Mouse (Mus musculus): ENCODE results near the gene Pdzd7. TPM values are rescaled to one million over a fixed set of nuclear protein-coding genes. Genes with fewer than 3 reads are reported as not detected.
"Not testable (repeated sequence)": the region's sequence is repeated elsewhere in the genome, so short reads cannot be mapped to it uniquely, and the experiment has no call there.

Gene Pdzd7
- total RNA-seq, 2 experiments from 2014 or later: 5.2 to 6.1 TPM

DNA sequence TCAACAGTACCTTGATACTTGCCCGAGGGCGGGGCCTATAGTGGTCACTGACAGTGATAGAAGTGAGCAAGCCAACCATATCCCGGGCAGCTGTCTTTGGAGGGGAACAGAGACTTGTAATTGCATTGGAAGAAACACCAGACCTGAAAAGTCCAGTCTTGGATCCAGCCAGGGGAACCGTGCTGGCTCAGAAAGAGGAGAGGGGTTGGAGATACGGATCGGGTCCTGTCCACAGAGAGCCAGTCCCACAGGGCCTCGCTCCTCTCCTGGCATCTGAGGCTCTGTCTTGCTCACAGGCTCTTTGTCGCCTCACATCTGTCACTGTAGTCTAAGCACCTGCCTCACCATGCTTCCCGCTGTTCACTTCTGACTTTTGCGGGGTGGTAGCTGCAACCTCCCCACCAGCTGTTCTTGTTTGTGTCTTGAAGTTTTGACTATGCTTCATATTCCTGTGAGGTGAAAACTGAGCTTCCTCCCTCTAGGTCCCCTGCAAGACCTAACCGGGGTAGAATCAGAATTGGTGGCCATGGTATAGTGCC is 1.1 kb downstream of the Pdzd7 start:
- H3K27ac ChIP-seq: no peak overlapping the region
- no peak for DNase-seq (ENCODE audit: extremely low spot score in 1 of 2, low spot score in 2 of 2)
- TF ChIP-seq CTCF (IDR thresholded peaks at IDR 0.05): no peak
- H3K4me3 ChIP-seq: no peak overlapping the region
- intact Hi-C loops (cut with DNase I): no loop called here

DNA sequence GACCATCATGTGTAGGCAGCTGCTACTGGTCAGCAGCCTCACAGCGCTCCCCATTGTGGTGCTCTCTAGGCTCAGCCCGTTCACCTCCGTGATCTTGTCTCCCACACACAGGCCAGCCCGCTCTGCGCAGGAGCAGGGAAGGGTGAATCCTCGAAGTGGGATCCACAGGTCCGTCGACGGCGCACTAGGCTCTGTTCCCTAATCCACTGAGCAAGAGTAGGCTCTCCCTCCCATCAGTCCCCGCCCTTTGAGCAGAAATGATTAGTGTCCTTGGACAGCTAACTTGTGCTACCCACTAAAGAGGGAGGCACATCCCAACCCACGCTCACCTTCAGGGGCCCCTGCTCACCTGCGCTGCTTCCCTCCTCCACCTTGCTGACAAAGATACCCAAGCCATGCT is 5.3 kb downstream of the Pdzd7 start:
- Histone ChIP-seq H3K27ac (no peak overlapping the region), H3K4me3 (no peak overlapping the region)
- intact Hi-C loops (cut with DNase I): no loop called here
- TF ChIP-seq CTCF (IDR thresholded peaks at IDR 0.05): no peak
- no peak for DNase-seq (ENCODE audit: extremely low spot score in 1 of 2, low spot score in 2 of 2)

DNA sequence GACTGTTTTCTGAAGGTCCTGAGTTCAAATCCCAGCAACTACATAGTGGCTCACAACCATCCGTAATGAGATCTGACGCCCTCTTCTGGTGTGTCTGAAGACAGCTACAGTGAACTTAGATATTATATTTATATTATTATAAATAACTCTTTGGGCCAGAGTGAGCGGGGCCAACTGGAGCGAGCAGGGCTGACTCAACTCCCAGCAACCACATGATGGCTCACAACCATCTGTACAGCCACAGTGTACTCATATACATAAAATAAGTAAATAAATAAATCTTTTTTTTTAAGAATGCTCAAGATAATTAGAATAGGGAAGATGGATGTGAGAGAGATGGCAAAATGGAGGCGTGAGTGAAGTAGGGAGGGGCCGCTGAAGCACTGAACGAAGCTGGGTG is 7.3 kb downstream of the Pdzd7 start:
- H3K4me3 ChIP-seq; H3K27ac ChIP-seq; DNase-seq (ENCODE audit: extremely low spot score in 1 of 2, low spot score in 2 of 2); intact Hi-C loops (cut with DNase I): not testable (repeated sequence)

DNA sequence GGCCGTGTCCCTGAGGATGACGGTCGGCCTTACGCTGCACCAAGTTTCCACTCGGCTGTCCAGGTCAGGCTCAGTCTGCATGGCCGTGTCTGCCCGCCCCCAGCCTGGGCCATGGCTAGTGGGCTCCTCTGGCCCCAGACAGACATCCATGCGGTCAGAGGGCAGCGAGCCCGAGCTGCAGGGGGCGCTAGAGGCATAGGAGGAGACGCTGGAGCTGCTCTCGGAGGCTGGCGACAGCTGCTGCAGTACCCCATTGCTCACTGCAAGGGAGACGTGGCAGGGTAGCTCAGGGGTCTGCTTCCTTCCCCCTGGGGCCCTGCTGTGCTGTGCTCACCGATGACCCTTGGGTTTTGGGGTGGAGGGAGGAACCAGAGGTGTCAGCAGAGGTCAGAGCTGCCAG is 8.7 kb downstream of the Pdzd7 start:
- no peak for DNase-seq (ENCODE audit: extremely low spot score in 1 of 2, low spot score in 2 of 2)
- Histone ChIP-seq H3K4me3 (no peak overlapping the region), H3K27ac (no peak overlapping the region)
- peak; percentile 52 for TF ChIP-seq CTCF (IDR thresholded peaks at IDR 0.05)
- intact Hi-C loops (cut with DNase I): no loop called here

DNA sequence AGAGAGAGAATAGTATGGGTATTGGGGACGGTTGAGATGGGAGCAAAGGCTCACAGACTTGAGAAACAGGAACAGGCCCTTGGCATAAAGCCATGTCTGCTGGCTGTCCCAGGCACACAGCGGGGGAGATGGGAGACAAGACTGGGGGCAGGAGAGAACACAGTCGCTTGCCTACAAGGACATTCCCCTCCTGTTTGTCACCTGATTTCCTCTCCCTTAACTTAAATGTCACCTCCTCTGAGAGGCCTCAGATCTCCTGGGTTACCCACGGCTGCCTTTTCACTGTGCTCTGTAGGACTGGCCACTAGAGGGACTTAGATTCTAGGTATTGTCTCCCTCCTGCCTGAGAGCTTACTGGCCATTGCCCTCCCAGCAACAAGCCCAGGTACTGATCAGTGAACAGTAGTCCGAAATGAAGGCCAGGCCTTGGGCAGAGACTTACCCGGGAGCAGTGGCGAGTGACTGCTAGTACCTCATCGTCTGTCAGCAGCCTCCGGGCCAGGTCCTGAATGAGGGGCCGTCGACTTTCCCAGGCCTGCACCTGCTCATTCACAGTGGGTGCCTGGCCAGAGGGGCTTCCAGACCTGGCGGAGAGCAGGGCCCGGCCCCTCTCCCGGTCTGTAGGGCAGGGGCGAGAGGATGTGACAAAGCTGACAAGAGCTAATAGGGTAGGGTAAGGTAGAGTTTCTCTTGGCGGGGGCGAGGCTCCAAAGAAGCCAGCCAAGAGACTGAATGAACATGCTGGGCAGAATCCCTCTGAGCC is 12.8 kb downstream of the Pdzd7 start:
- DNase-seq (ENCODE audit: extremely low spot score in 1 of 2, low spot score in 2 of 2): no peak
- peak; percentile 43 for TF ChIP-seq CTCF (IDR thresholded peaks at IDR 0.05)
- intact Hi-C loops (cut with DNase I): no loop called here
- no peak overlapping the region for H3K27ac ChIP-seq
- H3K4me3 ChIP-seq: no peak overlapping the region

DNA sequence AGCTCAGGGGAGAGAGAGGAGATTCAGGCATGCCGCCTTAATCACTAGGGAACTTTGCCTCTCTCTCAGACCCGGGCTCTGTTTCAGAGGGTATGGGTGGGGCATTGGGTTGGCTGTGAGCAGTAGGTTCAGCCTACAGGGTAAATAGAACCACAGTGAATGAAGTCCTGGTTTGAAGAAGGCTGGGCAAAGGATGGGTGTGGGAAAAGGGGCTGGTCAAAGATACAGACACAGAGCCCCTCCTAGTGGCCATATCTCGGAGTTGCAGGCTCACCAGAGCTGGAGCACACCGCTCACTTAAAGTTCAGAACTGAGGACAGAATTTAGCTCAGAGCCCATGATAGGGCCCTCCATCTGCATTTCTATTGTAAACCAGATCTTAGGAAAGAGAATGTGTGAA is 13.7 kb downstream of the Pdzd7 start:
- Histone ChIP-seq H3K27ac (no peak overlapping the region), H3K4me3 (no peak overlapping the region)
- DNase-seq (ENCODE audit: extremely low spot score in 1 of 2, low spot score in 2 of 2): peak; percentile 67 to 74
- intact Hi-C loops (cut with DNase I): loop anchor here (1.0 kb wide), 2 partner anchors 15 to 19 kb away; no protein-coding TSS in a partner anchor
- peak; percentile 89 for TF ChIP-seq CTCF (IDR thresholded peaks at IDR 0.05)

DNA sequence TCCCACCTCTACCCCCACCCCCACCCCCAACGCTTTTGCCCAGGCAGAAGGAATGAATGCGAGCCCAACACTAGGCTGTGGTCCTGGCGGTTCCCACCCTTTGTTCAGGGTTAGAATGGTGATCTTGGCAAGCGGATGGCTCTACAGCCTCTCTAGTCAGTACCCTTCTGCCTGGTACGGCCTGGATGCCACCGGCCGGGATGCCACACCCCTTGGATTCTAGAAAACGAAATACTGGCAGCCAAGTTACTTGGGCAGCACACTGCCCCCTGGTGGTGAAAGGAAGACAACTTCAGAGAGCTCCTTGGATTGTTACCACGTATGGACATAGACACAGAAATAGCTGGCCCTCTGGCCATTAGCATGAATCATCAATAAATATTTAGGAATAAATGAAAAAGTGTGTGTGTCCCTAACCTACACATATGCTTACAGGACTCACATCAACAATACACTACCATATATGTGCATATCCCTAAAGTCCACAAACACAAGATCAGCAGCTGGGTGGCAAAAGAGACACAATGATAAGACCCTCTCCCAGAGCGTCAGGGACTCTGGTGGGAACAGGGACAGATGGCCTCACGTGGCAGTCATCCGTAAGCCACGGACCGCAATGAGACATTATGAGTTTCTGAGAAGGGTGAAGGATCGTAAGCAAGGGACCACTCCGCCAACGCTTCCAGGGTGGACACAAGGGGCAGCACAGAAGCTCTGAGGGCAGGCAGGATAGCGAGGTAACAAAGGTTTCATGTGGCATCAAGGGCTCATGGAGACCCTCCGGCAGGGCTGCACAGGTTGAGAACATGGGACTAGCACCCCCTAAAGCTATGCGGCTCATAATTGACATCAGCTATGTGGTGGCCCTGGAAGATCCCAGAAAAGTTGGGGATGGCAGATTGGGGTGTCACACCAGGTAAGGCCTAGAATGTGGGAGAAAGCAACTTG is 14.5 kb downstream of the Pdzd7 start:
- Histone ChIP-seq H3K27ac (no peak overlapping the region; the same call in 1 of the 2 replicates), H3K4me3 (no peak overlapping the region)
- TF ChIP-seq CTCF (IDR thresholded peaks at IDR 0.05): peak; percentile 87
- intact Hi-C loops (cut with DNase I): loop anchor here (1.0 kb wide), 2 partner anchors 15 to 19 kb away; no protein-coding TSS in a partner anchor
- DNase-seq (ENCODE audit: extremely low spot score in 1 of 2, low spot score in 2 of 2): peak; percentile 75 to 78

DNA sequence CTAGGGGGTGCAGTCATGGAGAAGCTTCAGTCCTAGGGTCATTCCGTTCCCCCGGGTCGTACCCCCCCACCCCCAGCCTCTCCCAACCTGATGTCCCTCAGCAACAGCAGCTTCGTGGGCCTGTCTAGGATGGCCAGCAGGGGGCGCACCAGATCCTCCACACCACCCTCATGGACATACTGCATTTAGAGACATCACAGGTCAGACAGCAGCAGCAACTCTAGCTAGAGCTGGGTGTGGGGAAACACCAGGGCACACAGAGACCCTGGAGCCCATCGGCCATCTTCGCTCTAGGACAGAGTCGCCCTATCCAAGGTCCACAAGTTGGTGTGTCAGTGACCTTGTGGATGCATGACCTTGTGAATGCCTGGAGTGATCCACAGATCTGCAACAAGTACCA is 15.4 kb downstream of the Pdzd7 start:
- H3K4me3 ChIP-seq: no peak overlapping the region
- intact Hi-C loops (cut with DNase I): no loop called here
- DNase-seq (ENCODE audit: extremely low spot score in 1 of 2, low spot score in 2 of 2): peak in 1 of 2 experiments; percentile 62
- TF ChIP-seq CTCF (IDR thresholded peaks at IDR 0.05): peak; percentile 70
- peak overlapping the region; percentile 55 for H3K27ac ChIP-seq

DNA sequence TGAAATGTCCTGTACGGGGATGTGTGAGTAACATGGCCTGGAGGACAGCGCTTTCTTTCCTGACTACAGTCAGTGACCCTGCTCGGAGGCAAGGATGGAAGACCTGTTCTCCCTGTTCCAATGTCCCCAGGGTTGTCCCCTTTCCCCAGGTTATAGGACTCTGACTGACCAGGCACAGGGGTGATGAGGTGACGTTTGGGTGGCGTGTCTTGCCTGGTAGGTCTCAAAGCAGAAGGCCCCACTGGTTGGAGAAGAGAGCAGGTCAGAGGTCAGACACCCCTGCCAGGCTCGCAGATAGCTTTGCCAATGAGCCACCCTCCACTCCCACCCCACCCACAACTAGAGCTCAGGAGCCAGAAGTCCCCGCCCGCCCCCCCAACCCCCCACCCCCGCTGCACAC is 15.9 kb downstream of the Pdzd7 start:
- intact Hi-C loops (cut with DNase I): no loop called here
- no peak for TF ChIP-seq CTCF (IDR thresholded peaks at IDR 0.05)
- Histone ChIP-seq H3K27ac (no peak overlapping the region), H3K4me3 (no peak overlapping the region)
- no peak for DNase-seq (ENCODE audit: extremely low spot score in 1 of 2, low spot score in 2 of 2)

DNA sequence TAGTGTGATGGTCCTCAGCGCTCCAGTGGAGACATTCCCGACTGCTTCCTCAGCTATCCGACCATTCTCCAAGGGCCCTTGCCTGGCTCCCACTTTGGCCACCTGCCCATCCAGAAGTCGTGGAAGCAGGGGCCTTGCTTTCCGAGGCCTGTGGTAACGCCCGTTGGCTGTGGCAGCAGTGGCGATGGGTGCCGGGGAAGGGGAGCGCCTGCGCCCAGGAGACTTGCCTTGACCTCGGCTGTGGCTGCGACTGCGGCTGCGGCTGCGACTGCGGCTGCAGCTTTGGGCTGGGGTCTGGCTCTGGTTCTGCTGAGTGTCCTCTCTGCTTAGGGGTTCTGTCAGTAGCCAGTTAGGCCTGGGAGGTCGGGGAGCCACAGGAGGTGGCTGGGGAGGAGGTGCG is 16.8 kb downstream of the Pdzd7 start:
- no peak for TF ChIP-seq CTCF (IDR thresholded peaks at IDR 0.05)
- peak overlapping the region; percentile 50 for H3K27ac ChIP-seq
- intact Hi-C loops (cut with DNase I): no loop called here

DNA sequence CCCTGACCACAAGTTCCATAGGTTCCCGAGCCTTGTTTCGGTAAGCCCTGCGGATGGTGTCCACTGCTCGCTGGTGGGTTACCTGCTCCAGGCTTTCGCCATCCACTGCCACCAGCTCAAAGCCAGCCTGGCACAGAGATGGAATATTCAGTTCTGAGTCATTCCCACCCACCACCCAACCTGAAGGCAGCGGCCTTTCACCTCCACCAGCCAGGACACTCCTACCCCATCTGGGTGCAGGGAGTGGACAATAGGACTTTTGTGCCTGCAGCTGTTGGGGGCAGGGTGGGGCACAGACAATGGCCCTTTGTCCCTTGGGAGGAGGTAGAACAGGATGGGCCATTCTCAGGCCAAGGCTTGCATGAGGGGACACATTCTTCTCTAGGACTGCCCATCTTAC is 17.7 kb downstream of the Pdzd7 start:
- intact Hi-C loops (cut with DNase I): no loop called here
- no peak for DNase-seq (ENCODE audit: extremely low spot score in 1 of 2, low spot score in 2 of 2)
- TF ChIP-seq CTCF (IDR thresholded peaks at IDR 0.05): no peak
- Histone ChIP-seq H3K4me3 (no peak overlapping the region), H3K27ac (peak overlapping the region; percentile 71)

More for the DNA sequence above, 16.8 kb downstream of the Pdzd7 start:
- no peak for DNase-seq (ENCODE audit: extremely low spot score in 1 of 2, low spot score in 2 of 2)
- no peak overlapping the region for H3K4me3 ChIP-seq
